Mouse (Mus musculus) CH12.LX (cell line): ENCODE data around the gene Zfyve1. TPM values are rescaled to one million over a fixed set of nuclear protein-coding genes. Genes with fewer than 3 reads are reported as not detected.

ENCODE experiments used
- DNase-seq: peaks from one replicate; pipeline ENCODE4 v3.0.0-alpha.2; 2013; ENCODE audit errors: extremely low read depth
- H3K27ac ChIP-seq: 2 replicates; pipeline ENCODE4 v1.5.1; 2012; ENCODE audit warnings: low read depth, mild to moderate bottlenecking, control low read depth, moderate library complexity; ENCODE audit not compliant: insufficient read depth
- H3K27me3 ChIP-seq: replicated peaks from 2 replicates; pipeline ENCODE3; 2012; ENCODE audit warnings: inconsistent platforms
- H3K36me3 ChIP-seq, 2 experiments: replicated peaks in 1 of 2; 2 replicates each; pipeline versions ENCODE3 to v1.6.1; 2012; ENCODE audit warnings: inconsistent platforms in 1 of 2, low read length in 1 of 2, mild to moderate bottlenecking in 1 of 2, mixed read lengths in 1 of 2, moderate library complexity in 1 of 2; ENCODE audit not compliant: control insufficient read depth in 1 of 2, insufficient read depth in 1 of 2
- H3K4me1 ChIP-seq, 2 experiments: 2 replicates each; pipeline ENCODE4 v1.6.1; 2012; ENCODE audit warnings: inconsistent platforms in 1 of 2, moderate library complexity in 1 of 2; ENCODE audit not compliant: insufficient read depth in 2 of 2, control insufficient read depth in 1 of 2
- H3K4me2 ChIP-seq: 2 replicates; pipeline ENCODE4 v1.6.1; 2012; ENCODE audit warnings: low read depth, mild to moderate bottlenecking, control low read depth; ENCODE audit not compliant: poor library complexity, insufficient read depth, severe bottlenecking
- H3K4me3 ChIP-seq, 3 experiments: fragments of 150-350 bp in 1 of 3; sonication (generic) in 1 of 3; replicated peaks in 1 of 3; 2 replicates each; pipeline versions ENCODE3 to v1.5.1; 2011 to 2012; ENCODE audit warnings: low read depth in 2 of 3, low read length in 2 of 3, mild to moderate bottlenecking in 2 of 3, moderate library complexity in 2 of 3, control low read depth in 1 of 3, improper control_type of control experiment in 1 of 3, inconsistent platforms in 1 of 3, mixed read lengths in 1 of 3; ENCODE audit not compliant: poor library complexity in 1 of 3
- H3K79me2 ChIP-seq: replicated peaks from 2 replicates; pipeline ENCODE4 v1.6.1; 2012; ENCODE audit warnings: mild to moderate bottlenecking, moderate library complexity; ENCODE audit not compliant: control insufficient read depth, poor library complexity, insufficient read depth, severe bottlenecking; ENCODE audit errors: extremely low read depth
- H3K9ac ChIP-seq: 2 replicates; pipeline ENCODE4 v1.6.1; 2012; ENCODE audit warnings: low read depth, mild to moderate bottlenecking, control low read depth, moderate library complexity; ENCODE audit not compliant: insufficient read depth
- H3K9me3 ChIP-seq: replicated peaks from 2 replicates; pipeline ENCODE3; 2012; ENCODE audit warnings: low read length, inconsistent platforms, mixed read lengths
- BHLHE40 ChIP-seq: IDR thresholded peaks from 2 replicates; pipeline ENCODE4 v1.6.1; 2011; ENCODE audit warnings: mild to moderate bottlenecking, low read depth, low read length, improper control_type of control experiment
- CHD2 ChIP-seq: IDR thresholded peaks from 2 replicates; pipeline ENCODE4 v1.6.1; 2011; ENCODE audit warnings: low read length, improper control_type of control experiment
- CTCF ChIP-seq, 2 experiments: IDR thresholded peaks in 1 of 2; conservative IDR thresholded peaks in 1 of 2; 2 replicates each; pipeline ENCODE4 v1.5.1; 2011 to 2012; ENCODE audit warnings: low read depth in 2 of 2, low read length in 2 of 2, improper control_type of control experiment in 1 of 2, inconsistent platforms in 1 of 2, mild to moderate bottlenecking in 1 of 2, moderate library complexity in 1 of 2
- ELF1 ChIP-seq: IDR thresholded peaks from 2 replicates; pipeline ENCODE4 v1.6.1; 2014; ENCODE audit warnings: low read depth, mild to moderate bottlenecking, inconsistent platforms, low read length, improper control_type of control experiment
- EP300 ChIP-seq: IDR thresholded peaks from 2 replicates; pipeline ENCODE4 v1.6.1; 2011; ENCODE audit warnings: low read length, improper control_type of control experiment
- GABPA ChIP-seq: IDR thresholded peaks from 2 replicates; pipeline ENCODE4 v1.6.1; 2012; ENCODE audit warnings: low read depth, low read length, improper control_type of control experiment, inconsistent platforms; ENCODE audit not compliant: insufficient replicate concordance
- IRF4 ChIP-seq: IDR thresholded peaks from 2 replicates; pipeline ENCODE4 v1.6.1; 2014; ENCODE audit warnings: low read depth, mild to moderate bottlenecking, inconsistent platforms, low read length, improper control_type of control experiment
- JUN ChIP-seq: IDR thresholded peaks from 2 replicates; pipeline ENCODE4 v1.6.1; 2011; ENCODE audit warnings: low read depth, mild to moderate bottlenecking, low read length, improper control_type of control experiment, moderate library complexity; ENCODE audit not compliant: insufficient read depth
- KAT2A ChIP-seq: IDR thresholded peaks from 2 replicates; pipeline ENCODE4 v1.6.1; 2012; ENCODE audit warnings: low read length, improper control_type of control experiment, inconsistent platforms; ENCODE audit not compliant: insufficient replicate concordance
- MAX ChIP-seq: IDR thresholded peaks from 2 replicates; pipeline ENCODE4 v1.6.1; 2011; ENCODE audit warnings: low read length, improper control_type of control experiment
- MAZ ChIP-seq: IDR thresholded peaks from 2 replicates; pipeline ENCODE4 v1.6.1; 2012; ENCODE audit warnings: low read depth, mild to moderate bottlenecking, inconsistent platforms, low read length, improper control_type of control experiment, moderate library complexity
- MEF2A ChIP-seq: IDR thresholded peaks from 2 replicates; pipeline ENCODE4 v1.6.1; 2014; ENCODE audit warnings: low read depth, mild to moderate bottlenecking, inconsistent platforms, low read length, improper control_type of control experiment, borderline replicate concordance
- MXI1 ChIP-seq: IDR thresholded peaks from 2 replicates; pipeline ENCODE4 v1.6.1; 2011; ENCODE audit warnings: mild to moderate bottlenecking, low read depth, low read length, improper control_type of control experiment
- MYC ChIP-seq: IDR thresholded peaks from 2 replicates; pipeline ENCODE4 v1.6.1; 2011; ENCODE audit warnings: low read depth, mild to moderate bottlenecking, improper control_type of control experiment, low read length
- NELFE ChIP-seq: IDR thresholded peaks from 2 replicates; pipeline ENCODE4 v1.6.1; 2011; ENCODE audit warnings: low read depth, low read length, improper control_type of control experiment
- NRF1 ChIP-seq: IDR thresholded peaks from 2 replicates; pipeline ENCODE4 v1.6.1; 2014; ENCODE audit warnings: low read depth, mild to moderate bottlenecking, inconsistent platforms, low read length, improper control_type of control experiment, moderate library complexity
- POLR2A ChIP-seq: IDR thresholded peaks from 2 replicates; pipeline ENCODE4 v1.6.1; 2011; ENCODE audit warnings: low read depth, mild to moderate bottlenecking, improper control_type of control experiment, low read length
- POLR2AphosphoS2 ChIP-seq: IDR thresholded peaks from 2 replicates; pipeline ENCODE4 v1.6.1; 2011; ENCODE audit warnings: low read depth, low read length, improper control_type of control experiment
- RCOR1 ChIP-seq: conservative IDR thresholded peaks from 2 replicates; pipeline ENCODE4 v1.6.1; 2012; ENCODE audit warnings: low read depth, mild to moderate bottlenecking, inconsistent platforms, low read length, improper control_type of control experiment
- SMC3 ChIP-seq: IDR thresholded peaks from 2 replicates; pipeline ENCODE4 v1.6.1; 2011; ENCODE audit warnings: low read depth, low read length, improper control_type of control experiment
- TCF12 ChIP-seq: IDR thresholded peaks from 2 replicates; pipeline ENCODE4 v1.6.1; 2014; ENCODE audit warnings: low read depth, mild to moderate bottlenecking, inconsistent platforms, low read length, improper control_type of control experiment
- USF2 ChIP-seq: conservative IDR thresholded peaks from 2 replicates; pipeline ENCODE4 v1.6.1; 2011; ENCODE audit warnings: low read depth, low read length, improper control_type of control experiment
- ZKSCAN1 ChIP-seq: IDR thresholded peaks from 2 replicates; pipeline ENCODE4 v1.6.1; 2012; ENCODE audit warnings: low read depth, inconsistent platforms, low read length, improper control_type of control experiment, borderline replicate concordance
- ZMIZ1 ChIP-seq: IDR thresholded peaks from 2 replicates; pipeline ENCODE4 v1.6.1; 2012; ENCODE audit warnings: low read depth, mild to moderate bottlenecking, inconsistent platforms, low read length, improper control_type of control experiment
- ZNF384 ChIP-seq: IDR thresholded peaks from 2 replicates; pipeline ENCODE4 v1.6.1; 2012; ENCODE audit warnings: low read depth, low read length, improper control_type of control experiment, inconsistent platforms
- dilution Hi-C: fragments of 300-500 bp; cut with MboI; formaldehyde crosslinking; loops from 2 replicates; pipeline ENCODE4 v1.14.3; 2020; ENCODE audit warnings: low sequenced_read_pairs; ENCODE audit not compliant: extremely low pct_unique_long_range_greater_than_20kb, extremely low pct_ligation_motif_present
- in situ Hi-C: fragments of 300-500 bp; cut with MboI; formaldehyde crosslinking; loops from 3 replicates; pipeline ENCODE4 v1.14.3; 2019; ENCODE audit warnings: low sequenced_read_pairs, low pct_ligation_motif_present, low pct_unique_long_range_greater_than_20kb, mixed read lengths
- polyA plus RNA-seq: library from polyadenylated mRNA; unstranded; fragments of >175 nt; gene quantifications from 2 replicates; pipeline ENCODE4 v1.2.1, GENCODE M21; 2012; ENCODE audit warnings: low read depth; ENCODE audit not compliant: insufficient read length
- total RNA-seq, 2 experiments: library from RNA; depleted of rRNA; stranded (reverse); fragments of 300-350 nt in 1 of 2; fragments of >200 nt in 1 of 2; gene quantifications; 2 replicates each; pipeline ENCODE4 v1.2.3; 2012 to 2014

Gene Zfyve1
- total and polyA plus RNA-seq, 3 experiments: 6.0 to 17.6 (median 7.2) TPM

DNA sequence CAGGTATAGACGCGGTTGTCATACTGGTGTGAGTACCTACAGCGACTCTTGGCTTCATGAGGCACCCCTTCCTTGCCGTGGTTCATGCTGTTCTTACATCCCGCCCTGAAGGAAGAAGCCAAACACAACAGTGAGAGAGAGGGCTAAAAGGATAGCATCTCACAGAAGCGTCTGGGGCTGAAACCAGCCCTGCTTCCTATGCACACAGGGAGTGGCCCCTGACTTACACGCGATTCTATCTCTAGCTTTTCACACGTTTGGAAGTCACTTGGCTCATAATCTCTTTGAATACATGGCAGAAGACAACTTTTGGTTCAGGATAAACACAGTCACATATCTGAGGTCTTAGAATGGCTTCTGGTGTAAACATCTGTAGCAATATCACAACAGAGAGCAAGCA, 41.4 kb downstream of the Zfyve1 start:
- no peak for TF ChIP-seq RCOR1
- no peak for TF ChIP-seq USF2
- TF ChIP-seq SMC3: no peak
- no peak for TF ChIP-seq JUN
- dilution Hi-C loops: no loop called here
- Histone ChIP-seq H3K9me3 (no peaks in the 10 kb centered on the region), H3K4me3 (no peak overlapping the region), H3K4me1 (no peaks in the 10 kb centered on the region), H3K27me3 (no peaks in the 10 kb centered on the region), H3K36me3 (peaks cover 44 to 85% of the 10 kb centered on the region in 2 experiments), H3K4me2 (no peak overlapping the region), H3K9ac (no peak overlapping the region), H3K27ac (no peak overlapping the region), H3K79me2 (no peaks in the 10 kb centered on the region)
- DNase-seq: no peak
- in situ Hi-C loops: no loop called here

DNA sequence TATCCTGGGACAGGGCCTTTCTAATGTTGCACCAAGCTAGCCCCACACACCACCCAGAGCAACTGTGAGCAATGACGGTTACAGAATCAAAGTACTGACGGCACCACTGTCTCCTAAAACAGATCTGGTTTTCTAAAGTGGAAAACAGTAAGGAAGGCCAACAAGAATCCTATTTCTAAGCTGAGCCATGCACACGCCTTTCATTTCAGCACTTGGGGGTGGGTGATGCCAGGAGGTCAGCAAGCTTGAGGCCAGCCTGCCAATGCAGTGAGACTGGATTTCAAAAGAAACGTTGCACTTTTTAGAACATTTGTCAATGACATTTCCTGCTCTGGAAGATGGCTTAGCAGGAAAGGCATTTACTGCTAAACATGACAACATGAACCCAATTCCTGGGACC, 43.2 kb downstream of the Zfyve1 start:
- Histone ChIP-seq H3K27me3 (no peaks in the 10 kb centered on the region), H3K4me2 (no peak overlapping the region), H3K9me3 (no peaks in the 10 kb centered on the region), H3K79me2 (no peaks in the 10 kb centered on the region)
- dilution Hi-C loops (no loop called here), in situ Hi-C loops (no loop called here)
- TF ChIP-seq MEF2A (no peak), MXI1 (no peak), NELFE (no peak), POLR2AphosphoS2 (no peak), ELF1 (no peak)
- TF ChIP-seq, all 38 proteins: peak for 0
- H3K36me3 ChIP-seq: peaks cover 47 to 88% of the 10 kb centered on the region in 2 experiments
- H3K9ac ChIP-seq: no peak overlapping the region
- H3K4me1 ChIP-seq: peaks cover 0 to 7% of the 10 kb centered on the region in 2 experiments; a peak in 1 of 4 replicates
- DNase-seq: no peak
- no peak overlapping the region for H3K4me3 ChIP-seq
- H3K27ac ChIP-seq: no peak overlapping the region

DNA sequence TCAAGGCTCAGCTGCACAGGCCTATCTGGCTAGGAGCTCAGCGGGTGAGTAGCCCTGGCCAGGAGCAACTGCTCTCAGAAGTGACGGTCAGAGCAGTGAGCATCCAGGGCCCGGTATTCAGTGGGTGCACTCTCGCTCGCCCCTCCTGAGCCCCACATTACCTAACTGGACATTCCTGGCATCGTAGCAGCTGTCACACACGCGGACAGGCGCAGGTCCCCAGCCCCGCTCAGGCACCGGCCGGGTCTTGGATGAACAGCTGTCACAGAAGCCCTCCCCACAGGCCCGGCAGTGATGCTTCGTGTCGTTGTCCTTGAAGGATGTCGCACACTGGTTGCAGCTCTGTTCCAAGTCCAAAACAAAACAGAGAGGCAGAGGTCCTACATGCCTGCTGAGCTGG, 45.7 kb downstream of the Zfyve1 start:
- Histone ChIP-seq H3K9me3 (no peaks in the 10 kb centered on the region), H3K36me3 (peaks cover 43 to 84% of the 10 kb centered on the region in 2 experiments), H3K27ac (no peak overlapping the region), H3K4me3 (no peak overlapping the region), H3K4me1 (peaks cover 0 to 7% of the 10 kb centered on the region in 2 experiments; a peak in 1 of 4 replicates), H3K9ac (no peak overlapping the region), H3K79me2 (no peaks in the 10 kb centered on the region), H3K4me2 (no peak overlapping the region), H3K27me3 (no peaks in the 10 kb centered on the region)
- no peak for DNase-seq
- in situ Hi-C loops (no loop called here), dilution Hi-C loops (no loop called here)
- TF ChIP-seq POLR2A (no peak), IRF4 (no peak), SMC3 (no peak), ZKSCAN1 (no peak), ZNF384 (no peak), CTCF (conservative IDR thresholded peaks at IDR 0.05 in 1 of 2, IDR thresholded peaks at IDR 0.05 in 1 of 2; ENCODE audit: low read depth in 2 of 2, low read length in 2 of 2) (no peak), MAX (no peak), EP300 (no peak), TCF12 (no peak), CHD2 (no peak), MAZ (no peak), ZMIZ1 (no peak), NRF1 (no peak), MYC (no peak), BHLHE40 (no peak), KAT2A (no peak), GABPA (no peak)
